Mouse (Mus musculus): ENCODE measurements at regions not wholly inside any gene's neighbourhood (a gene's known extent, or its start where the extent isn't known, plus 50 kb on each side); places are given as distances from the start of the nearest gene placed in this dataset.

GRCm38 (mm10) chr13:80798863-80799817, 84.0 kb upstream of the Arrdc3 start:
- no peaks in the 10 kb centered on the region for H3K36me3 ChIP-seq (ENCODE audit: control insufficient read depth, insufficient read depth, low read length)
- 72% methylated on average over 5 of the region's 5 CpGs for WGBS

DNA sequence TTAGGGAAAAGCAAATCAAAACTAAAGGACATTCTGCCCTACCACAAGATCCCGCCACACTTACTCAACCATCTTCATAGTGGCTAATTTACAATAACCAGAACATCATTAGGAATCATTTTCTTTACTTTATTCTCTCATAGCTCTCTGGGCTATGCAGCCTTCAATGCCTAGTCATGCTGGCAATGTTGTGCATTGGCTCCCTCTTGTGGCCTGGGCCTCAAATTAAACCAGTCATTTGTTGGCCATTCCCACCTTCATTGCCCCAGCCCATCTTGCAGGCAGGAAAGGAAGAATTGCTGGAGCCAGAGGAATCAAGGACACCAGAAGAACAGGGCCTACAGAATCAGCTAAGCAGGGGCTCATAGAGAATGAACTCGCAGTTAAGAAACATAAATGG, 77.0 kb upstream of the Arrdc3 start:
- Histone ChIP-seq H3K36me3 (ENCODE audit: control insufficient read depth, insufficient read depth, low read length) (no peaks in the 10 kb centered on the region), H3K9me3 (ENCODE audit: control insufficient read depth, low read length) (no peaks in the 10 kb centered on the region), H3K4me1 (ENCODE audit: control insufficient read depth, insufficient read depth, low read length) (no peaks in the 10 kb centered on the region), H3K27ac (replicated peaks; ENCODE audit: low read depth, low read length) (no peak overlapping the region), H3K9ac (ENCODE audit: low read depth, low read length) (no peak overlapping the region), H3K4me2 (ENCODE audit: low read depth, low read length) (no peak overlapping the region), H3K27me3 (replicated peaks; ENCODE audit: control insufficient read depth, insufficient read depth, low read length) (no peaks in the 10 kb centered on the region), H3K4me3 (ENCODE audit: low read depth, low read length) (no peak overlapping the region)
- ATAC-seq (ENCODE audit: low read depth) (no peak), DNase-seq (ENCODE audit: low spot score) (peak; percentile 52)
- 39% methylated on average over 2 of the region's 2 CpGs for WGBS

More at GRCm38 (mm10) chr13:80798863-80799817, 84.0 kb upstream of the Arrdc3 start:
- no peak for ATAC-seq (ENCODE audit: low read depth)
- no peak for DNase-seq (ENCODE audit: low spot score)
- no peak overlapping the region for H3K9ac ChIP-seq (ENCODE audit: low read depth, low read length)
- no peak overlapping the region for H3K4me2 ChIP-seq (ENCODE audit: low read depth, low read length)
- H3K4me3 ChIP-seq (ENCODE audit: low read depth, low read length) = no peak overlapping the region
- no peaks in the 10 kb centered on the region for H3K27me3 ChIP-seq (replicated peaks; ENCODE audit: control insufficient read depth, insufficient read depth, low read length)
- no peak overlapping the region for H3K27ac ChIP-seq (replicated peaks; ENCODE audit: low read depth, low read length)
- H3K4me1 ChIP-seq (ENCODE audit: control insufficient read depth, insufficient read depth, low read length) = no peaks in the 10 kb centered on the region
- H3K9me3 ChIP-seq (ENCODE audit: control insufficient read depth, low read length) = no peaks in the 10 kb centered on the region

DNA sequence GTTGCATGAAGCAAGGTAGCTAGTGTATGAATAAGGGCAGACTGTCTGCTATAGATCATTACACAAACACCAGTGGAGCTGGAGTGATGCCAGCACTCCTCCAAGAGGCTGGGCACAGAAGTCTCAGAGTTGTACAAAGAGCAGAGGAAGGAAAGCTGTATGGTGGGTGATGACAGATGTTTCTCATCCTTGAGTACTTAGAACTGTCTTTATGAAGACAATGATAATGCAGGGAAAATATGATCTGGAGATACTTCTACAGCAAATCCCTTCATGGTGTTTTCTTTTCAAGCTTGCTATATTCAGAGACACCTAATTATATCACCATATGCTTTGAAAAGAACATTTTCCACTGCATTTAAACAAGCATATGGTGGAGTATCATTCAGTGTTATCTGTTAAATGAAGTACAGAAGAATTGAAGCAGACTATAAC, 56.1 kb upstream of the Arrdc3 start:
- Histone ChIP-seq H3K4me1 (ENCODE audit: control insufficient read depth, insufficient read depth, low read length) (no peaks in the 10 kb centered on the region), H3K36me3 (ENCODE audit: control insufficient read depth, insufficient read depth, low read length) (no peaks in the 10 kb centered on the region), H3K4me2 (ENCODE audit: low read depth, low read length) (no peak overlapping the region), H3K9me3 (ENCODE audit: control insufficient read depth, low read length) (no peaks in the 10 kb centered on the region), H3K9ac (ENCODE audit: low read depth, low read length) (no peak overlapping the region), H3K27me3 (replicated peaks; ENCODE audit: control insufficient read depth, insufficient read depth, low read length) (no peaks in the 10 kb centered on the region), H3K27ac (replicated peaks; ENCODE audit: low read depth, low read length) (no peak overlapping the region), H3K4me3 (ENCODE audit: low read depth, low read length) (no peak overlapping the region)
- peak; percentile 62; the same call in 1 of the 2 replicates for ATAC-seq (ENCODE audit: low read depth)
- DNase-seq (ENCODE audit: low spot score) = peak; percentile 23
